Mouse (Mus musculus) midbrain, embryonic 13.5 days (tissue): ENCODE data around the gene Hint1. TPM values are rescaled to one million over a fixed set of nuclear protein-coding genes. Genes with fewer than 3 reads are reported as not detected.
"Not testable (repeated sequence)": the region's sequence is repeated elsewhere in the genome, so short reads cannot be mapped to it uniquely, and the experiment has no call there.

Experiments
- ATAC-seq: fragments of 200-750 bp; cut with Nextera tagmentation; 2 replicates; pipeline ENCODE4 v1.8.0; 2017; ENCODE audit warnings: mild to moderate bottlenecking, moderate TSS enrichment, moderate library complexity
- H3K27ac ChIP-seq: fragments of 300-500 bp; sonication (generic); 2 replicates; pipeline ENCODE4 v1.5.1; 2015; ENCODE audit warnings: inconsistent platforms, mild to moderate bottlenecking, moderate library complexity
- H3K27me3 ChIP-seq: fragments of 300-500 bp; sonication (generic); 2 replicates; pipeline ENCODE4 v1.6.1; 2015; ENCODE audit warnings: mild to moderate bottlenecking, inconsistent platforms
- H3K36me3 ChIP-seq: fragments of 300-500 bp; sonication (generic); 2 replicates; pipeline ENCODE4 v1.6.1; 2015; ENCODE audit warnings: mild to moderate bottlenecking, inconsistent platforms
- H3K4me1 ChIP-seq: fragments of 300-500 bp; sonication (generic); replicated peaks from 2 replicates; pipeline ENCODE4 v1.6.1; 2015; ENCODE audit warnings: inconsistent platforms
- H3K4me2 ChIP-seq: fragments of 300-500 bp; sonication (generic); replicated peaks from 2 replicates; pipeline ENCODE4 v1.6.1; 2015; ENCODE audit warnings: moderate library complexity, mild to moderate bottlenecking, inconsistent platforms
- H3K4me3 ChIP-seq: fragments of 300-500 bp; sonication (generic); replicated peaks from 2 replicates; pipeline ENCODE4 v1.5.1; 2015; ENCODE audit warnings: mild to moderate bottlenecking, inconsistent platforms
- H3K9ac ChIP-seq: fragments of 300-500 bp; sonication (generic); replicated peaks from 2 replicates; pipeline ENCODE4 v1.6.1; 2015; ENCODE audit warnings: mild to moderate bottlenecking, inconsistent platforms
- H3K9me3 ChIP-seq: fragments of 300-500 bp; sonication (generic); 2 replicates; pipeline ENCODE4 v1.6.1; 2016; ENCODE audit warnings: mild to moderate bottlenecking, inconsistent platforms
- WGBS: fragments of 180-500 bp; shearing (Covaris S2); methylation state at CpG from one replicate; pipeline ENCODE4 v1.1.7; 2015; 5-methylcytosine and 5-hydroxymethylcytosine counted together
- polyA plus RNA-seq: library from polyadenylated mRNA; unstranded; fragments of >200 nt; fragmentation: Nextera tagmentation; extraction: Ambion mirVana; gene quantifications from 2 replicates; pipeline ENCODE4 v1.2.1, GENCODE M21; 2015

The Hint1 gene
- polyA plus RNA-seq, 1 experiment from 2014 or later = 703 TPM

DNA sequence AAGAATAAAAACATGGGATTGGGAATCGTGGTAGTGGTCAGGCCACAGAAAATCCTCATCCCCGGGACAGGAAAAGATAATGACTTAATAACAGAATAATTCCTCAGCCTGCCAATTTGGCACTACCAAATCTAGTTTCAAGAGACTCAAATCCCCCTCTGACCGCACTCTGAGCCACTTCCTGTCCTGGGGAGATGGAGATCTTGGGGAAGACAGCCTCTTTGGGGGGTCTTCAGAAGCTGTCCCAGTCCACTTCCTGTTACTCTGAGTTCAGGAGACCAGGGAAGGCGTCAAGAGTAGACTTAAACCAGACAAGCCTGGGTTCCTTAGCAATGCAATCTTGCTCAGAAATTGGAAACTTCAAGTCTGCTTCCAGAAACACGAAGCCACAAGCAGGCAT, 21.2 kb upstream of the Hint1 start:
- H3K27me3 ChIP-seq = no peaks in the 10 kb centered on the region
- H3K4me2 ChIP-seq = no peak overlapping the region
- no peaks in the 10 kb centered on the region for H3K36me3 ChIP-seq
- no peak overlapping the region for H3K9ac ChIP-seq
- H3K27ac ChIP-seq = 0 out of 2 replicates have a peak overlapping the region, but pooled peaks have one; percentile 41
- H3K9me3 ChIP-seq = no peaks in the 10 kb centered on the region
- H3K4me3 ChIP-seq = no peak overlapping the region
- ATAC-seq = no peak
- H3K4me1 ChIP-seq = peaks cover 15% of the 10 kb centered on the region
- 92% methylated on average over 5 of the region's 5 CpGs for WGBS

- peak; percentile 24; the same call in 1 of the 2 replicates for ATAC-seq
- Histone ChIP-seq H3K27ac (peak overlapping the region; percentile 41), H3K4me1 (peaks cover 15% of the 10 kb centered on the region), H3K4me2 (no peak overlapping the region), H3K9ac (no peak overlapping the region), H3K27me3 (no peaks in the 10 kb centered on the region), H3K9me3 (no peaks in the 10 kb centered on the region), H3K36me3 (no peaks in the 10 kb centered on the region), H3K4me3 (no peak overlapping the region)
- WGBS = 19% methylated on average over 8 of the region's 8 CpGs
Measured at GRCm38 (mm10) chr11:54845470-54846442, 20.4 kb upstream of the Hint1 start.

- H3K9me3 ChIP-seq = no peaks in the 10 kb centered on the region
- no peak overlapping the region for H3K27ac ChIP-seq
- no peaks in the 10 kb centered on the region for H3K36me3 ChIP-seq
- H3K4me3 ChIP-seq = no peak overlapping the region
- WGBS = 86% methylated on average over 10 of the region's 10 CpGs
- H3K4me1 ChIP-seq = peaks cover 13% of the 10 kb centered on the region
- no peak overlapping the region for H3K4me2 ChIP-seq
- no peak for ATAC-seq
- no peak overlapping the region for H3K9ac ChIP-seq
- no peaks in the 10 kb centered on the region for H3K27me3 ChIP-seq
Measured at GRCm38 (mm10) chr11:54849961-54850758, 16.0 kb upstream of the Hint1 start.

DNA sequence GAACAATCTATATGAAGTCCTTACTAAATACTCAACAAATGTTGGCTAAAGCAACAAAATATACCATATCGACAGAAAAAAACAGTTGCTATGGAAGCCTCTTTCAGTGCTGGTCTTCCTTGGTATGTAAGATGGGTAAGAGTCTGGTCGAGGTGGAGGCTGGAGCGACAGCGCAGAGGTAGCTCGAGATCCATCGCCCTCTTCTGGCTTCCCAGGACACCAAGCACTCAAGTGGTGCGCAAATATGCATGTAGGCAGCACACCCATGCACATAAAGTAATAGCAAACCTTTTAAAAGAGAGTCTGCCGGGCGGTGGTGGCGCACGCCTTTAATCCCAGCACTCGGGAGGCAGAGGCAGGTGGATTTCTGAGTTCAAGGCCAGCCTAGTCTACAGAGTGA, 14.5 kb upstream of the Hint1 start:
- 94% methylated on average over 12 of the region's 12 CpGs for WGBS
- no peak overlapping the region for H3K9ac ChIP-seq
- ATAC-seq = no peak
- H3K4me3 ChIP-seq = no peak overlapping the region
- H3K27ac ChIP-seq = no peak overlapping the region
- H3K27me3 ChIP-seq = no peaks in the 10 kb centered on the region
- H3K9me3 ChIP-seq = no peaks in the 10 kb centered on the region
- no peaks in the 10 kb centered on the region for H3K4me1 ChIP-seq
- H3K4me2 ChIP-seq = no peak overlapping the region
- no peaks in the 10 kb centered on the region for H3K36me3 ChIP-seq

DNA sequence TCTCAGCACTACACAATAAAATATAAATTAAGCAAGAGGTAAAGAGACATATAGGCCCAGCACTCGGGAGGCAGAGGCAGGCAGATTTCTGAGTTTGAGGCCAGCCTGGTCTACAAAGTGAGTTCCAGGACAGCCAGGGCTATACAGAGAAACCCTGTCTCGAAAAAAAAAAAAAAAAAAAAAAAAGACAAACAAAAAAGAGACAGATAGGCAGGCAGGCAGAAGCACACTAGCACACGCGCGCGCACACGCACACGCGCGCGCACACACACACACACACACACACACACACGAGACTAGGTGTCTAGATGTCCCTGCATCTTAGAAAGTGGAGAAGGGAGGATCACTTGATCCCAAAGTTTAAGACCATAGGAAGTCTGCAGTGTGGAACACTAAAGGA, 7.3 kb upstream of the Hint1 start:
- peaks cover 13% of the 10 kb centered on the region for H3K4me1 ChIP-seq
- ATAC-seq, H3K9me3 ChIP-seq, H3K36me3 ChIP-seq, H3K4me2 ChIP-seq, H3K27ac ChIP-seq, H3K27me3 ChIP-seq, H3K9ac ChIP-seq: not testable (repeated sequence)
- WGBS = 99% methylated on average over 12 of the region's 12 CpGs
- 0 out of 2 replicates have a peak overlapping the region, but pooled peaks have one; percentile 63 for H3K4me3 ChIP-seq

DNA sequence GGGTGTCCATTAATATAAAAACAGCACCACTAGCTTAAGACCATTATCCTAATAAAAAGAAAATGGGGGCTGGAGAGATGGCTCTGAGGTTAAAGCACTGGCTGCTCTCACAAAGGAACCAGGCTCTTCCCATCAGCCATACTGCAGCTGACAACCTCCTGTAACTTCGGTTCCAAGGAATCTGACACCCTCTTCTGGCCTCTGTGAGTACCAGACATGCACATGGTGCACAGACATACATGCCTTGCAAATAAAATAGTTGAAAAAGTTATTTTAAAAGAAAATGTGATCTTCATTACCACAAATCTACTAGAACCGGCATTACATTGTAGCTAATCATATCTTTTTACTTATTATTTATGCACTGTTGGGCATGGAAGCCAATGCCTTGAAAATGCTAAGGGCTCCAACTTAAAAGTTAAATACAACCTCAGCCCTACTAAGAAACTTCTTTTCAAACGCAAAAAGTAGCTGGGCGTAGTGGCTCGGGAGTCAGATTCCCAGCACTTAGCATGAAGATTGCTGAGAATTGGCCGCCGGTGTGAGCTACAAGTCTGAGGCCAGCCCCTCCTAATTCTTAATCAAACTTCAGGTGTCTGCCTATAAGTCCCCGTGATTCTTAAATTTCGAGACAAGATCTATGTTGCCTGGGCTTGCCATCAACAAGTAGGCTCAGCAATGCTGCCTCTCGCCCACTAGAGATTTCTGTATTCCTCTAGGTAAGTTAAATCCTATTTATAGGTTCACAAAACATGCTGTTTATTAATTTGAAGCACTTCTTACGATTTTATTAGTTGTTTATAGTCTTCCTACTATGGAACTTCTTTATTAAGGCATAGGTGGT, 6.6 kb upstream of the Hint1 start:
- peak overlapping the region; percentile 63 for H3K4me3 ChIP-seq
- no peaks in the 10 kb centered on the region for H3K9me3 ChIP-seq
- H3K4me1 ChIP-seq = peaks cover 13% of the 10 kb centered on the region
- ATAC-seq = no peak
- peak overlapping the region; percentile 78 for H3K4me2 ChIP-seq
- H3K9ac ChIP-seq = peak overlapping the region; percentile 78
- no peaks in the 10 kb centered on the region for H3K27me3 ChIP-seq
- H3K36me3 ChIP-seq = no peaks in the 10 kb centered on the region
- 25% methylated on average over 11 of the region's 11 CpGs for WGBS
- H3K27ac ChIP-seq = peak overlapping the region; percentile 79

DNA sequence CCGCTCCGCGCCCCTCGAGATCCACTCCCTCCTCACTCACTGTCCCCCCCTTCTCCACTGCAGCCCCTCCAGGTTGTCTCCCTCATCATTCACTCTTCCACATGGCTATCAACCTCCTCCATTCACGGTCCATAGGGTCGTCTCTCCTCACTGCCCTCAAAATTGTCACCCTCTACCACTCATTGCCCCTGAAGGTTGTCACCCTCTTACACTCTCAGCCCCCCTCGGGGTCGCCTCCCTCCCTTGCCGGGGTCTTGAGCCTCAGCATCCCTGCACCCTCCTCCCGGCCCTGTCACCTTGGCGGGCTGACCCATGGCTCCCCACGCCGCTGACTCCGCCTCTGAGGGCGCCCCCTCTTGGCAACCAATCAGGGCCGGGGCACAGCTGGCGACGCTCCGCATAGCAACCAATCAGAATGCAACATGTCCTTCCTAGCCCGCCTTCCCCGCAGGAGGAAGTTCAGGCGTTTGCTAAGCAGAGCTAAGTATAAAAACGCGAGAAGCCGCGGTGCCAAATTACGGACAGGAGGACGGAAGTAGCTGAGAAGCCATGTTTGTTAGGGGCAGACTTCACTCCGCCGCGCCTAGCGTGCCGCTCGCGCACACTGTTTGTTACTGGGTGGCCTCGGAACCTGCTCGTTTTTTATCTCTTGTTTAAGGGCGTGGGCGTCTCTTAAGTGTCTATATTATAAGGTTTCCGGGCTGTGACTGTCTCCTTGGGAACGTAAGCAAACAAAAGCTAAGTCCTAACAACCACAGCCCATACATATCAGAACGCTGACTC, 5.7 kb upstream of the Hint1 start, which contains the start of gene Lyrm7:
Gene Lyrm7 (minus strand): TSS at position 661 of the 783 bp plus-strand sequence.
- WGBS = under 1% methylated on average over 42 of the region's 42 CpGs
- peak within 1 kb of the TSS; percentile 78 for H3K4me2 ChIP-seq
- H3K36me3 ChIP-seq = no peaks in the 10 kb centered on the region

DNA sequence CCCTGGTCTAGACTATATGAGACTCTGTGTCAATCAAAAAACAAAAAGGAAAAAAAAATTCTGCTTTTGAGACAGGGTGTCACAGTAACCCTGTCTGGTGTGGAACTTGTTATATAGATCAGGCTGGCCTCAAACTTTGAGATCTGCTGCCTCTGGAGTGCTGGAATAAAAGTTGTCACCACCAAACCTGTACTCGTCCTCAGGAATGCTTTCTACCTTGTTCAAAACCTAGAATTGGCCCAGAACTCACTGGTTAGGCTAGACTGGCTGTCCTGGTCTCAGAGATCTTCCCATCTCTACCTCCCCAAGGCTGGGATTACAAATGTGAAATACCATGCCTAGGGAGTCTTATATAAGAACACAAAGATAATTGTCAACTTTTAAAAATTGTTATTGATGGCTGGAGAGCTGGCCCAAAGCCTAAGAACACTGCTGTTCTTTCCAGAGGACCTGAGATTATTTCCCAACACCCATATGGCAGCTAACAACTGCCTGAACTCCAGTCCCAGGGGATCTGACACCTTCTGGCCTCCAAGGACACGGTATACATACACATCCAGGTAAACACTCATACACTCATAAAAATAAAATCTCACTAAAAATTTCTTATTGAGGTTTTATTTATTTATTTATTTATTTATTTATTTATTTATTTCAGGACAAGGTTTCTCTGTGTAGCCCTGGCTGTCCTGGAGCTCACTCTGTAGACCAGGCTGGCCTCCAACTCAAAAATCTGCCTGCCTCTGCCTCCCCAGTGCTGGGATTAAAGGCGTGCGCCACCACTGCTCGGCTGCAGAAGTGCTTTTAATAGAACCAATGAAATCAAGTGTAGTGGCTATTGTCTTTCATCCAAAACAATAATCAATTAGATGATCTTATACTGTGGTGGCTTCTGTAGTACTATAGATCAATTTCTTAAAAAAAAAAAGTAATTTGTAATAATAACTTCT, 4.4 kb upstream of the Hint1 start:
- no peak for ATAC-seq
- Histone ChIP-seq H3K9me3 (no peaks in the 10 kb centered on the region), H3K4me2 (peak overlapping the region; percentile 78), H3K36me3 (no peaks in the 10 kb centered on the region), H3K27ac (0 out of 2 replicates have a peak overlapping the region, but pooled peaks have one; percentile 83), H3K4me1 (peaks cover 19% of the 10 kb centered on the region), H3K9ac (no peak overlapping the region), H3K27me3 (no peaks in the 10 kb centered on the region), H3K4me3 (no peak overlapping the region; the same call in 1 of the 2 replicates)
- WGBS = 93% methylated on average over 5 of the region's 5 CpGs

More for the DNA sequence above, 5.7 kb upstream of the Hint1 start, which contains the start of gene Lyrm7:
- Histone ChIP-seq H3K9ac (peak within 1 kb of the TSS; percentile 78), H3K4me3 (peak within 1 kb of the TSS; percentile 63), H3K27ac (peak within 1 kb of the TSS; percentile 83), H3K9me3 (no peaks in the 10 kb centered on the region), H3K27me3 (no peaks in the 10 kb centered on the region), H3K4me1 (peaks cover 16% of the 10 kb centered on the region)
- ATAC-seq = peak; percentile 98

DNA sequence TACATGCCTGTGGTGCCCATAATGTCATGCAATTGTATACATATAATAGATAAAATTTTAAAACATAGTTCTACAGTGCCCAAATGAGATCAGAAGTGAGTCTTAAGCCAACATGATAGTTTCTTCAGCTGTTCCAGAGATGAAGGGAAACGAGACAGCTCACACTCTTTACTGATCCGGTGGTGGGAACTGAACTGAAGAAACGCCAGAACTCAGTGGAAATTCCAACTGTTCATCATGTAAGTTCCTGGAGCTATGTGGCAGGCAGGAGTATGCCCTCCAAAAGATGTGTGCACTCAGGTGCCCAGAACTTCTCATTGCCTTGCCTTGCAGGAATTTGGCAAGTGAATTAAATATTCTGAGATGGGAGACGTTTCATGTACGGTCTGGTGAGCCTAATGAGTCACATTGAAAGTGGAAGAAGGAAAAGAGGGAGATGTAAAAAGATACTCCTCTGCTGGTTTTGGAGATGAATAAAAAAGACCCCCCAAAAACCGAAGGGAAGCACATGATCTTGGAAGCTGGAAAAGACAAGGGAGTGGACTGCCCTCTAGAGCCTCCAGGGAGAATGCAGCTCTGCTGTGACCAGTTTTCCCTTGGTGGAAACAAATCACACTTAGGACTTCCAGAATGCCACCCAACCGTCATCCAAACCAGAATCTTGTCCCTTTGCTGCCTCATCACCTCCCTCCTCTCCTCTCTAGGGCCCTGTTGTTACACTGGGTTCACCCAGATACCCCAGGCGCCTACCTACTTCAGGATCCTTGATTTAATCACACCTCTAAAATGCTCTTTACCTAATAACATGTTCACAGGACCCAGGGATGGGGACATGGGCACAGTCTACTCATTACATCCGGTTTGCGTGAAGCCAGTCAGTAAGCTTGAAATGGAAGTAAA, 3.3 kb upstream of the Hint1 start:
- ATAC-seq = no peak
- no peak overlapping the region for H3K4me3 ChIP-seq
- no peak overlapping the region for H3K27ac ChIP-seq
- H3K9ac ChIP-seq = no peak overlapping the region
- H3K9me3 ChIP-seq = no peaks in the 10 kb centered on the region
- H3K36me3 ChIP-seq = no peaks in the 10 kb centered on the region
- 51% methylated on average over 10 of the region's 10 CpGs for WGBS
- H3K4me1 ChIP-seq = peaks cover 29% of the 10 kb centered on the region
- no peaks in the 10 kb centered on the region for H3K27me3 ChIP-seq
- no peak overlapping the region for H3K4me2 ChIP-seq
